Mouse (Mus musculus) small intestine, adult 2 months (tissue): ENCODE data around the gene Klkb1.

Experiments used
- CTCF ChIP-seq: fragments of 200-500 bp; IDR thresholded peaks from 2 replicates; pipeline ENCODE4 v1.5.1; 2012; ENCODE audit warnings: low read depth, mild to moderate bottlenecking, control low read depth, inconsistent platforms, low read length, moderate library complexity, mixed read lengths; ENCODE audit not compliant: insufficient replicate concordance, insufficient read length; ENCODE audit errors: extremely low read depth
- POLR2A ChIP-seq: fragments of 200-500 bp; IDR thresholded peaks from 2 replicates; pipeline ENCODE4 v1.6.1; 2012; ENCODE audit warnings: low read depth, mild to moderate bottlenecking, control low read depth, inconsistent platforms, low read length, moderate library complexity

GRCm38 (mm10) chr8:45268485-45268884 lies 26.2 kb downstream of the Klkb1 start:
- TF ChIP-seq CTCF (no peak), POLR2A (no peak)
